8 mouse cellular contexts compared by ENCODE assay signal in the genomic region with DNA sequence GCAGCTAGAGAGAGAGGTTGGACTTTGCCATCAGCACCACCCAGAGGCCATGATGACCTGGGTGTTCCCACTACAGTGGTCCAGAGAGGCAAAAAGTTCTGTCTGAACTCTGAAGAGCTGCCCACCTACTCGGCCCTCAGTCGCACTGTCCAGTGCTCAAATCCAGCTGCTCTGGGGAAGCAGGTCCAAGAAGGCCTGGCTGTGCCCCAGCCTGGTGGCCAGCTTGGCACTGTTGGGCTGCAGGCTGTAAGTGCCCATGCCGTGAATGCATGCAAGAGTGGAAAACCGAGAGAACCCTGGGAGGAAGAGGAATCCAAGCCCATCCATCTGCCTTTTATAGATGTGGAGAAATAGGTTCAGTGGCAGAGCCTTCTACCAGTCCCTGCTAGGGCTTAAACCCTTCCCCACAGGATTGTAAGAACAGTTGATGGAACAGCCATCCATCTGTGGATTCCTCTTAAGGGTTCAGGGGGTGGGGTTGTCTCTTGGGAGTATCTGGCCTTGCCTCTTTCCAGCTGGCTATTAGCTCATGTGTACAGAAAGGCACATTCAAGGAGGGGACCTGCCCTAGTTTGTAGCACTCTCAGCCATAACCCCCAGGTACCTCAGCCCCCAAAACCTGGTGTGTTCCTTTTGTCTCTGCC. TPM values are rescaled to one million over a fixed set of nuclear protein-coding genes. Genes with fewer than 3 reads are reported as not detected.
DNase-seq lines count a peak whose midpoint lies in the region; ATAC-seq lines count a peak whose summit lies in the region.

No protein-coding gene starts in this region.

- no peak overlapping the region for H3K4me2 ChIP-seq in neural tube, embryonic 11.5 days (ENCODE audit: low read depth)
- H3K4me2 ChIP-seq in limb, embryonic 11.5 days (ENCODE audit: low read depth, severe bottlenecking) = peak overlapping the region; percentile 37

- ATAC-seq in neural tube, embryonic 11.5 days (ENCODE audit: insufficient read depth, low FRiP score, low TSS enrichment) = no peak
- ATAC-seq in limb, embryonic 11.5 days (ENCODE audit: insufficient number of reproducible peaks, low FRiP score, low TSS enrichment, low read depth) = no peak

- H3K9me3 ChIP-seq in neural tube, embryonic 11.5 days (ENCODE audit: control insufficient read depth, low read length) = no peaks in the 10 kb centered on the region
- H3K9me3 ChIP-seq in limb, embryonic 11.5 days (ENCODE audit: control insufficient read depth, low read length) = no peaks in the 10 kb centered on the region

- no peak for DNase-seq in neural tube, embryonic 11.5 days (ENCODE audit: low spot score)
- no peak for DNase-seq in neural tube, embryonic 10.5 days (ENCODE audit: extremely low spot score, low spot score)
- peak; percentile 39 to 68 for DNase-seq in heart, adult 9 months (ENCODE audit: low spot score in 2 of 2)
- DNase-seq in limb, embryonic 11.5 days (ENCODE audit: low spot score) = no peak
- no peak for DNase-seq in left cerebral cortex, postnatal 25 days (ENCODE audit: low spot score in 2 of 2)
- no peak for DNase-seq in left cerebral cortex, postnatal 4 days
- DNase-seq in urinary bladder, postnatal 14 days (ENCODE audit: low spot score) = no peak
- no peak for DNase-seq in left cerebral cortex, adult 11 months (ENCODE audit: low spot score)

- peaks cover 31% of the 10 kb centered on the region for H3K27me3 ChIP-seq in neural tube, embryonic 11.5 days (ENCODE audit: control insufficient read depth, insufficient read depth, low read length)
- peaks cover 5% of the 10 kb centered on the region; the same call in 1 of the 2 replicates for H3K27me3 ChIP-seq in limb, embryonic 11.5 days (ENCODE audit: control insufficient read depth, insufficient read depth, low read length)

- peaks cover 25% of the 10 kb centered on the region for H3K4me1 ChIP-seq in neural tube, embryonic 11.5 days (ENCODE audit: control insufficient read depth, insufficient read depth, low read length)
- peaks cover 22% of the 10 kb centered on the region for H3K4me1 ChIP-seq in limb, embryonic 11.5 days (ENCODE audit: control insufficient read depth, insufficient read depth, low read length)

- H3K9ac ChIP-seq in neural tube, embryonic 11.5 days (ENCODE audit: low read length) = peak overlapping the region; percentile 37; the same call in 1 of the 2 replicates
- peak overlapping the region; percentile 50 for H3K9ac ChIP-seq in limb, embryonic 11.5 days (ENCODE audit: low read length)

- no peak overlapping the region for H3K4me3 ChIP-seq in neural tube, embryonic 11.5 days (ENCODE audit: low read depth, low read length)
- H3K4me3 ChIP-seq in limb, embryonic 11.5 days (ENCODE audit: low read depth, low read length) = no peak overlapping the region

- no peaks in the 10 kb centered on the region for H3K36me3 ChIP-seq in neural tube, embryonic 11.5 days (ENCODE audit: control insufficient read depth, insufficient read depth, low read length)
- no peaks in the 10 kb centered on the region for H3K36me3 ChIP-seq in limb, embryonic 11.5 days (ENCODE audit: control insufficient read depth, insufficient read depth, low read length)

- H3K27ac ChIP-seq in neural tube, embryonic 11.5 days (ENCODE audit: low read depth, low read length) = no peak overlapping the region
- H3K27ac ChIP-seq in limb, embryonic 11.5 days (replicated peaks; ENCODE audit: low read depth, low read length) = no peak overlapping the region

- 68% methylated on average over 4 of the region's 4 CpGs for WGBS in neural tube, embryonic 11.5 days
- 59% methylated on average over 4 of the region's 4 CpGs for WGBS in limb, embryonic 11.5 days

- intact Hi-C loops in left cerebral cortex, postnatal 25 days (cut with DNase I) = no loop called here
- intact Hi-C loops in left cerebral cortex, postnatal 4 days (cut with DNase I) = no loop called here

RNA-seq across cellular contexts. Expression of a gene that starts 2.1 kb away (rescaled TPM):
- polyA plus RNA-seq in neural tube, embryonic 11.5 days (2014; fragmentation: Nextera tagmentation; extraction: Ambion mirVana) = 6.6 and 7.5 TPM in 2 replicates
- 3.0 and 3.9 TPM in 2 replicates for polyA plus RNA-seq in limb, embryonic 11.5 days (2014; fragmentation: Nextera tagmentation; extraction: Ambion mirVana)
- 10 to 100 TPM; 35.3 to 38.0 TPM for total RNA-seq in left cerebral cortex, postnatal 25 days (2021)
- total RNA-seq in left cerebral cortex, postnatal 4 days (2021) = 10 to 100 TPM; 22.4 to 23.5 TPM

RNA-seq across cellular contexts. Expression of a gene that starts 46.9 kb away (rescaled TPM):
- polyA plus RNA-seq in neural tube, embryonic 11.5 days (2014; fragmentation: Nextera tagmentation; extraction: Ambion mirVana) = 3.2 and 3.3 TPM in 2 replicates
- polyA plus RNA-seq in limb, embryonic 11.5 days (2014; fragmentation: Nextera tagmentation; extraction: Ambion mirVana) = 4.1 and 5.8 TPM in 2 replicates
- 10 to 100 TPM; 12.2 to 13.2 TPM for total RNA-seq in left cerebral cortex, postnatal 25 days (2021)
- total RNA-seq in left cerebral cortex, postnatal 4 days (2021) = 1 to 10 TPM; 5.5 to 6.3 TPM

Comparison
In these comparisons a context has a peak if more than half of its experiments do, and no peak if none do; other contexts are left out.
1. DNase-seq: peak in heart, adult 9 months (2 of 2); none in neural tube, embryonic 11.5 days (single experiment), neural tube, embryonic 10.5 days (single experiment), limb, embryonic 11.5 days (single experiment), left cerebral cortex, postnatal 25 days (0 of 2), left cerebral cortex, postnatal 4 days (single experiment), urinary bladder, postnatal 14 days (single experiment) and left cerebral cortex, adult 11 months (single experiment).